Comparison of ENCODE assay signal across 9 mouse cellular contexts in genomic region chr7:66789860-66790748, GRCm38 (mm10). TPM values are rescaled to one million over a fixed set of nuclear protein-coding genes. Genes with fewer than 3 reads are reported as not detected.
DNase-seq lines count a peak whose midpoint lies in the region; ATAC-seq and TF ChIP-seq lines count a peak whose summit lies in the region.
"Had no signal": no experiment of that assay in that cellular context is flagged by ENCODE, and none has a peak within 500 bp of the region (broad histone marks: within the 10 kb centered on the region; RNA-seq: fewer than 3 reads in every experiment).

No protein-coding gene starts in this region.

- 26% methylated on average over 8 of the region's 8 CpGs for WGBS in limb, embryonic 12.5 days
- WGBS in forebrain, embryonic 16.5 days: 30% methylated on average over 8 of the region's 8 CpGs
- 30% methylated on average over 8 of the region's 8 CpGs for WGBS in liver, embryonic 12.5 days (ENCODE audit: insufficient replicate concordance)

- peaks cover 27% of the 10 kb centered on the region for H3K4me1 ChIP-seq in E14TG2a.4 (replicated peaks; ENCODE audit: low read depth, low read length)
- H3K4me1 ChIP-seq in limb, embryonic 12.5 days (replicated peaks): peaks cover 24% of the 10 kb centered on the region
- H3K4me1 ChIP-seq in forebrain, embryonic 16.5 days (replicated peaks; ENCODE audit: control insufficient read depth, insufficient read depth, low read length): no peaks in the 10 kb centered on the region
- peaks cover 9% of the 10 kb centered on the region for H3K4me1 ChIP-seq in liver, embryonic 12.5 days

- peak; percentile 32 for DNase-seq in A20 (ENCODE audit: low read depth, low spot score)
- DNase-seq in heart, postnatal 14 days: peak; percentile 14 to 26
- DNase-seq in frontal cortex, postnatal 25 days (ENCODE audit: low spot score in 2 of 2): no peak

- TF ChIP-seq CTCF in E14TG2a.4 (conservative IDR thresholded peaks at IDR 0.05; ENCODE audit: low read length): no peak

- no peak overlapping the region for H3K9ac ChIP-seq in limb, embryonic 12.5 days (replicated peaks)
- no peak overlapping the region for H3K9ac ChIP-seq in forebrain, embryonic 16.5 days (replicated peaks; ENCODE audit: low read depth, low read length)
- H3K9ac ChIP-seq in liver, embryonic 12.5 days: no peak overlapping the region

- no peak overlapping the region for H3K4me2 ChIP-seq in limb, embryonic 12.5 days
- no peak overlapping the region for H3K4me2 ChIP-seq in forebrain, embryonic 16.5 days (ENCODE audit: low read length)
- no peak overlapping the region for H3K4me2 ChIP-seq in liver, embryonic 12.5 days

- no peaks in the 10 kb centered on the region for H3K27me3 ChIP-seq in E14TG2a.4 (ENCODE audit: insufficient read depth, low read length)
- no peaks in the 10 kb centered on the region for H3K27me3 ChIP-seq in limb, embryonic 12.5 days
- H3K27me3 ChIP-seq in forebrain, embryonic 16.5 days (replicated peaks; ENCODE audit: control insufficient read depth, insufficient read depth, low read length): no peaks in the 10 kb centered on the region
- no peaks in the 10 kb centered on the region for H3K27me3 ChIP-seq in liver, embryonic 12.5 days (replicated peaks)

- H3K27ac ChIP-seq in limb, embryonic 12.5 days: no peak overlapping the region
- H3K27ac ChIP-seq in forebrain, embryonic 16.5 days (ENCODE audit: low read length): no peak overlapping the region
- no peak overlapping the region for H3K27ac ChIP-seq in liver, embryonic 12.5 days
- H3K27ac ChIP-seq: macrophage had no signal

- H3K4me3 ChIP-seq in E14TG2a.4 (replicated peaks; ENCODE audit: low read length): 0 out of 2 replicates have a peak overlapping the region, but pooled peaks have one; percentile 13
- no peak overlapping the region for H3K4me3 ChIP-seq in limb, embryonic 12.5 days (replicated peaks)
- H3K4me3 ChIP-seq in forebrain, embryonic 16.5 days (replicated peaks; ENCODE audit: low read length): no peak overlapping the region
- no peak overlapping the region for H3K4me3 ChIP-seq in liver, embryonic 12.5 days

- ATAC-seq in limb, embryonic 12.5 days (ENCODE audit: insufficient number of reproducible peaks, insufficient read depth, low FRiP score, low TSS enrichment, low read depth): peak; percentile 27; the same call in 1 of the 2 replicates
- no peak for ATAC-seq in forebrain, embryonic 16.5 days
- no peak for ATAC-seq in liver, embryonic 12.5 days

- no peaks in the 10 kb centered on the region for H3K9me3 ChIP-seq in E14TG2a.4 (ENCODE audit: low read length)
- H3K9me3 ChIP-seq in limb, embryonic 12.5 days: no peaks in the 10 kb centered on the region
- no peaks in the 10 kb centered on the region for H3K9me3 ChIP-seq in forebrain, embryonic 16.5 days (ENCODE audit: control insufficient read depth, low read length)
- H3K9me3 ChIP-seq in liver, embryonic 12.5 days (replicated peaks): no peaks in the 10 kb centered on the region

- intact Hi-C loops in heart, postnatal 14 days (cut with DNase I): no loop called here

- H3K36me3 ChIP-seq in E14TG2a.4 (ENCODE audit: insufficient read depth, low read length): no peaks in the 10 kb centered on the region
- no peaks in the 10 kb centered on the region for H3K36me3 ChIP-seq in limb, embryonic 12.5 days
- H3K36me3 ChIP-seq in forebrain, embryonic 16.5 days (ENCODE audit: control insufficient read depth, insufficient read depth): no peaks in the 10 kb centered on the region
- no peaks in the 10 kb centered on the region for H3K36me3 ChIP-seq in liver, embryonic 12.5 days

RNA-seq across cellular contexts. Expression of gene Cers3, which starts 46.8 kb away (rescaled TPM):
- total RNA-seq in heart, postnatal 14 days (2021): under 1 TPM in 1 of 2 experiments, not detected in 1; 0.15 TPM
- polyA plus RNA-seq in limb, embryonic 12.5 days (2016; fragmentation: Nextera tagmentation; extraction: Ambion mirVana): 2.4 and 2.7 TPM in 2 replicates
- 0.60 and 0.65 TPM in 2 replicates for polyA plus RNA-seq in forebrain, embryonic 16.5 days (2015; fragmentation: Nextera tagmentation; extraction: Ambion mirVana)
- 0.11 and 0.14 TPM in 2 replicates for polyA plus RNA-seq in liver, embryonic 12.5 days (2016; fragmentation: Nextera tagmentation; extraction: Ambion mirVana)
- total RNA-seq: granulocyte monocyte progenitor cell, adult 5-6 weeks had no signal
- polyA plus RNA-seq: macrophage had no signal

RNA-seq across cellular contexts. Expression of gene Adamts17, which starts 49.4 kb away (rescaled TPM):
- 10 to 100 TPM; 11.7 to 12.8 TPM for total RNA-seq in heart, postnatal 14 days (2021)
- 11.6 and 12.9 TPM in 2 replicates for polyA plus RNA-seq in limb, embryonic 12.5 days (2016; fragmentation: Nextera tagmentation; extraction: Ambion mirVana)
- 2.0 and 3.7 TPM in 2 replicates for polyA plus RNA-seq in forebrain, embryonic 16.5 days (2015; fragmentation: Nextera tagmentation; extraction: Ambion mirVana)
- 0.73 and 1.0 TPM in 2 replicates for polyA plus RNA-seq in liver, embryonic 12.5 days (2016; fragmentation: Nextera tagmentation; extraction: Ambion mirVana)
- total RNA-seq: granulocyte monocyte progenitor cell, adult 5-6 weeks had no signal
- polyA plus RNA-seq: macrophage had no signal

Comparison
In these comparisons a context has a peak if more than half of its experiments do, and no peak if none do; other contexts are left out.
1. DNase-seq: peak in A20 (single experiment) and heart, postnatal 14 days (2 of 2); none in frontal cortex, postnatal 25 days (0 of 2).